Mouse (Mus musculus) frontal cortex, postnatal 10 days (tissue): ENCODE measurements around the gene Prdm16.
A peak's percentile ranks its signal among the peaks of the same experiment; 100 is the strongest.

Experiments used
- DNase-seq, 2 experiments: peaks; one replicate each; pipeline ENCODE4 v3.0.0; 2022; ENCODE audit warnings: low spot score in 2 of 2, mixed read lengths in 1 of 2

Prdm16 gene

DNA sequence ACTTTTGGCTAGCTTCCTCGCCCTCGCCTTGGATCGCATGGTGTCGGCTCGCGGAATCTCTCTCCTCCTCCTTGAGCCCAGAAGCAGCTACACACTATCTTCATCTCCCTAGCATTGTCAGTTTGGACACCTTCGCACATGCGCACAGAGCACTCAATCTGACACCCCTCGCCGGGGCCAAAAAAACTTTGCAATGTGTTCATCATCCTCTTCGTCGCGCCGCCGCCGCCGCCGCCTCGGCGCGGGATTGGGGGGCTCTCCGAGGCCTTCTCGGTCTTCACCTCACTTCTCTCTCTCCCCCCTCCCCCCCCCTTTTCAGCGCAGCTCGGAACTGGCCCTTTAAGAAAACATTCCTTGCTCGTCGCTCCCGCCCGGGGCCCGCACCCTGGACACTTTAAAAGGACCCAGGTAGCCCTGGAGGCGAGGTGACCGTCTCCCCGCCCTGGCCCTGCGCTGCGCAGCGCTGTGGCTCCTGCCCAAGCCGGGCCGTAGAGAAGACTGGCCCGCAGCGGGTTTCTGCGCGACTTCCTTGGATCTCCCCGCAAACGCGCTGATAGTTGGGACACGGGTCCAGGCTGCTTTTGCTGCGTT is at the start of gene Prdm16:
Gene Prdm16, minus strand, starts transcription at position 153 of the 591 bp plus-strand sequence.
- DNase-seq: peak in 1 of 2 experiments; percentile 31

DNA sequence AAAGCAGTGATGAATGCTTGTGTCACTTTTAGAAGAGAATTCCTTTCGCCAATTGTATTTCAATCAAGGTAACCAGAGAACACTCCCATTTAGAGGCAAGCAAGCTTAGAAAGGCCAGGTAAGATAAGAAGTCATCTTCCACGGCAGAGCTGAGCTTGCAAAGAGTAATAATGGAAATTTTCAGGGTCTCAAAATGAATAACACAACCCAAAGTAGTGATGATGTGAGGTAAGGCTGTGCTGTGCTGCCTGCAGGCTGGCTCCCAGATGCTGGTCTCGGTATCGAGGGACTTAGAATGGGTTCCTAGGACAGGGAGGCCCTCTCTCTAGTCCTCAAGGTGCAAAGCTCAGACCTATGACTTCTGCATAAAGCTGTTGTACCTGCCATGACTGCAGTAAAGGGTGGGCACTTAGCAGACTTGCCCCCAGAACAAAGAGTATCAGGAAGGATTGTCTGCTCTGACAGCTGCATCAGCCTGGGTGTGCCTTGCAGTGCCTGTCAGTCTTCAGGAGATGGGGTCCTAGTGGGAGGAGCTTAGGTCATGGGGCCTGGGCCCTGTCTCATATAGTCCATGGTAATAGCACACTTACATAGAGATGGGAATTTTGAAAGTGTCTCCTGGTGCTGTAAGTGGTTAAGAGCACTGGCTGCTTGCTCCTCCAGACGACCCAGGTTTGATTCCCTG is 46.5 kb upstream of the Prdm16 start:
- no peak for DNase-seq

DNA sequence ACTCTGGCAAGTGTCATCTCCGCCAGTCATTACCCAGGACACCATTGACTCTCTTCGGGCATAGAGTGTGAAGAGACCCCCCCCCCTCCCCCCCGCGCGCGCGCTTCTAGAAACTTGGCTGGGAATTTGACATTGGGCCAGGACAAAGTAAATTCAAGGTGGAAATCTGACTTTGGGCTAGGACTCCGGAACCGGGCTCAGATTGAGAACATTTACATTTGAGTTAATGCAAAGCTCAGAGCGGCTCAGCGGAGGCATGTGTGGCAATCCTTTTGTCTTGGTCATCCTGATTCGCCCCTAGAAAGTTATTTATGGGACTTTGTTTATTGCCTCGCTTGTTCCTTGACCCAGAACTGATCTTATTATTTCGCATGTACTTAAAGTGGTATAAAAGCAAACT is 45.6 kb upstream of the Prdm16 start:
- no peak for DNase-seq

DNA sequence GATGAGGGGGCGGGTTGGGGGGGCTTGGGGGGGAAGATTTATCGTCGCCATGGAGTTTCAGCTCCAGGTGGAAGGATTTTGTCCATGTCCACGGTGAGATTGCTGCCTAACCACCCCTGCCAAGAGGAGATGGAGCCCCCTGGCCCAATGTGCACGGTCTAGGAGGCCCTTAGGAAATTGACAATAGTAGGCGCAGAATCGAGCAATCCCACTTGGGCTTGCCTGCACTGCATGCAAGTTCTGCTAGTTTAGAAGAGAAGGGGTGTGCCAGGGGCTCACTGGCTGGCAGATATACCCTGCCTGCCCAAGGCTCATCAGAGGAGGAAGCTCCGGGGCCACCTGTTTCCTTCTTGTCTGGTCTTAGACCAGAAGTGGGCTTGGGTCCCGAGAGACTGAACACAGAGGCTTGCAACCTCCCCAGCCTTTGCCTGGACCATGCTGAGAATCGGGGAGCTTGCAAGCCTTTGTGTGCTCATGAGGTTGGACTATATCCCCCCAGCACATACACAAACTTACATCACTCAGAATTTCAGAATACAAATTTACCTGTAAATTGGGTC is 38.8 kb upstream of the Prdm16 start:
- no peak for DNase-seq

DNA sequence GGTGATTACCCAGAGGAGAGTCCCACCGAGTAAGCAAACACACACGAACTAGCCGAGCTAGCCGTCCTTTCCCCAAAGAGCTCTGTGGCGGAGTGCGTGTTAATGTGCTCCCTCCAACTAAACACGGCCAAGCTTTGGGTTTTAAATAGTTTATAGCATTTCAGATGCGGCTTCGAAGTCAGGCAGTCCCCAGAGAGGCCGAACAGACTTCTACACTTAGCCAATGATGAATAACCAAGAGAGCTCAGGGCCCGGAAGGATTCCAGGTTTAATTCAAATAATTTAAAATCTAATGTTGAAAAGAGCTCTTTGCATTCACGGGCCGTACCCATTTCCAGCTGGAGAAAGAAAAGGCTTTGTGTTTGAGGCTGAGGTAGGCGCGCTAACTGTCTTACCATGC is 38.3 kb upstream of the Prdm16 start:
- DNase-seq: no peak

DNA sequence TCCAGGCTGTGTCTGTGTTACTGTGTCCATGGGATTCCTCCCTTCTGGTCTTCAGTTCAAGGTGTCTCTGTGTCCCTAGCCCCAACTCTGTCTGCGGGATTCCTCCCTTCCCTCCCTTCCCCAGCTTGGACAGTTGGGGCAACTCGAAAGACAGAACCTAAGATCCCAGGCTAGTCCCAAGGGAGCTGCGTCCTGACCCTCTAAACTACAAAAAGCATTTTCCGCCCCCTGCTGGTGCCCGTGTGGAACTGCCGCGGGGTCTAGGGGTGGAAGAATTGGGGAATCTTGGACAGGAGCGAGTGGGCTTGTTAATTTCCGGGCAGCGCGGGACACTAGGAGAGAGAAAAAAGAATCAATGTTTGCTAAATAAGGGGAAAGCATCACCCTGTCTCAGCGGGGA is 37.9 kb upstream of the Prdm16 start:
- peak in 1 of 2 experiments; percentile 49 for DNase-seq

DNA sequence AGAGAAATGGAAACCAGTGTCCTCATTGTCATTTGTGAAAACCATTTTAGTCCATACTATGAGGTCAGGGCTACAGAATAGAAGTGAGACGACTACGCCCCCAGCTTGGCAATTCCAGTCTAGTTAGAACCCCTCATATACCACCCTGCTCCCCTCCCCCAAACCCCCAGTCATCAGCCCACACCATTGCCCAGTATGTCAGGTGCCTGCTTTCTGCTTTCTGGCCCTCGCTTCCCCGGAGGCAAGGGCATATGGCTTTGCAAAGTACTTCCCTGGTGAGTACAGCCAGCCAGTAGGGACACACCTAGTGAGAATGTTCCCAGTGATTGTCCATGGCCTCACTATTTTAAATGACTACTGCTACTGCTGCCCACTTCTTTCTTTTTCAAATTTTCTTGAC is 37.3 kb upstream of the Prdm16 start:
- DNase-seq: no peak

DNA sequence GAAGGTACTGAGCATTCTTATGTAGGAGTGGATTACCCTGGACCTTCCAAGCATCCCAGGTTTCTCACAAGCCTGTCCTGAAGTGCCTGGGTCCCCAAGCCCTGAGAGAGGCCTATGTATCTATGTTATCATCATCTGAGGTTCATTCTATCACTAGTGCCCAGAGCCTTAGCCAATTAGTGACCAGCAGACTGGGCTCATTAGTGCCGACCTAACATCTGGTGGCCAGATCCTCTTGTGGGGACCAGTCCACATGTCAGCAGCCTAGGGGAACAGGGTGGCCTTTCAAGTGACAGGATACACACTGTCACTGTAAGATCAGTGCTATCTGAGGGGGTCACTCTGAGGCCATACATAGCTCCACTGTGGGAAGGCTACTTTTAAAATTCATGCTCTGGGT is 35.4 kb upstream of the Prdm16 start:
- no peak for DNase-seq

DNA sequence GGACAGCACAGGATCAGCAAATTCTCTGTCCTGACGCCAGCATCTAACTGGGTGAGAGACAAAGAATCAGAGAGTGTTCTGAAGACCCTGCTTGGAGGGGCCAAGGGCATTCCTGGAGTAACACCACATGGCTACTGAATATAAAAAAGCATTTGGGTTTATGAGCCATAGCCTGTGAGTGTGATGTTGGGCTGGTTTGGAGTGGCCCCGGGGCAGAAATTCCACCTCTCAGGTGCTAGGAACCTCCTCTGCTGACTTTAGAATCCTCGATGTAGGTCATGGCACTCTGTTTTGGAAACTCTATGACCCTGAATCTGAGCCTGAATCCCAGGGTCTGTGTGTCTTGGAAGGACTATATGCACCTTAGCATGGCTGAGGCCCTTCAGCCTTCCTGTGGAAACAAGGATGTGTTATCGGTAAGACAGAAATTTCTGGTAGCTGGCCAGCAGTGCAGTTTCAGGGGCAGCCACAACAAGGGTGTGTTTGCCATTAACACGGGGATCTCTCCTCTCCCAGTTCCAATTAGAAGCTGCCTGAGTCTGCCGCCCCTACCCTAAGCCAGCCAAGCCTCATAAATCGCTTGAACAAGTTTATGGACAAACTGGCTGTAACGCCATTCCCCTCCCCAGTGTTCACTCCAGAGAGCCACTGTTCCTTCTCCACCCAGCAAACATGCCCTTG is 34.7 kb upstream of the Prdm16 start:
- no peak for DNase-seq

DNA sequence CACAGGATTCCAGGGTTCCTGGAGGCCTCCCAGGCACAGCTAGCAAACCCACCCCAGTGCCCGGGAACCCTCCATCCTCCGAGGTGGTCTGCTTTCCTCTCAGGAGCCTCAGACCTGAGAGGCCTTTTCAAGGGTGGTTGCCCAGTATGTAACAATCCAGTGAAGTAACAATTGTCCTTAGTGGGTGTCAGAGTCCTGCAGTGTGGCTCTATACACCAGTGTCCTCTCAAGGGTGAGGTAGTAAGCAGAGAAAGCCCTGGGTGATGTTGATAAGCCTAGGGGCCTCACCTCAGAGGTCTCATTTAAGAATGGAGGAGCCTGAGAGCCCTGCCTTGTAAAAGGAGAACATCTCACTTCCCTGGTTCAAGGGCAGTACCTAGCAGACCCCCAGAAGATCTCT is 31.1 kb upstream of the Prdm16 start, which contains the start of gene Actrt2:
Gene Actrt2, minus strand, starts transcription at position 101 of the 400 bp plus-strand sequence.
- DNase-seq: no peak

DNA sequence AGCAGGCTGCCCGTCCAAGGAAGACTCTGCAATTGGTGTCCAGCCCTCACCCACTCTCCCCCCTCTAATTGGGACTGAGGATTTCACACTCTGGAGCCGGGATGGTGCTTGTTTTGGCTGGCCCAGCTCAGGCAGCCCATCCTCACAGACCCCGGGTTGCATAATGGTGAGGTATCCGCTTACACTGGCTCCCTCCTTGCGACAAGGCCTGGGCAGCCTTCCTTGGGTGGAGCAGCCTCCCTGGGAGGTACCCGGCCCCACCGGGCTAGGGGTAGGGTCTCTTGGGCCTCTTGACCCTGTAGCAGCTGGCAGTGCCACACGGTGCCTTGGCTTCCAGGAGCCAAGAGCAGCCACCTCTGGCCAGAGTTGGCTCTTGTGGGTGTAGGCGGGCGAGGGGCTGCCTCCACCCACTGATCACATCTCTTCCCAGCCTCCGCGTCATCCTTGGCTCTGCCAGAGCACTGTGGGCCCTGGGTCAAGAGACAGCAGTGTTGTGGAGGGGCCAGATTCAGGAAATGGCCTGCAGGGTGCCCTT is 26.1 kb upstream of the Prdm16 start:
- no peak for DNase-seq

DNA sequence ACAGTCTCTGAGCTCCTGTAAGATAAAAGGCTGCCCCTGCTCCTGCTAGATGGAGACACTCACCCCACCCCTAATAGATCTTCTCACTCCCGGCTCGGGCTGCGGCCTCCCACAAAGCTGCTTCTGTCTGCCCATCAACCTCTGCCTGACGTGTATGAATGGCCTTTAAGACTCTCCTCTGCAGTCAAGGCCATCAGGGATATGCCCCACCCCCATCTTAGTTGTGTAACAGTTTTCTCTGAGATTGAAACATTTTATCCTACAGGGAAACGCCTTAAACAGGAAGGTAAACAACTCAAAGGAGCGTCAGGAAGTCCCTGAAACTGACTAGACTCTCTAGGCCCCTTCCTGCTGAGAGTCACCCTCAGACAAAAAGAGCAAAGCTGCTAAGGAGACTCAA is 24.6 kb upstream of the Prdm16 start:
- DNase-seq: no peak

DNA sequence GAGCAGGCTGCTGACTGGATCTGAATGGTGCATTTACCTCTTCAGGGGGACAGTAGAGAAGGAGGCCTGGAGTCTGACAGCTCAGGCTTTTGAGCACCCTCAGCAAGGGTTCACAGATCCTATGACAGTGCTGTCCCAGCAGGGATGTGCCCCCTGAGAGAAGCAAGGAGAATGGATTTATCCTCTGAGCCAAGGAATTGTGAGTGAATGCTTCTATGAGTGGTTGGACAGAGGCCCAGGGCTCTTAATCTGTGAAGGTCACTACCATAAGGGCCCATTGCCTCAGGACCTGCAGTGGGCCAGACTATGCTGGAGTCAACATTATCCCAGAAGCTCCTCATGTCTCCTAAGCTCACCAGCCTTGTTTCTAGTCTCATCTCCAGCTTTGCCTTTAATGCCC is 23.4 kb upstream of the Prdm16 start:
- DNase-seq: no peak

DNA sequence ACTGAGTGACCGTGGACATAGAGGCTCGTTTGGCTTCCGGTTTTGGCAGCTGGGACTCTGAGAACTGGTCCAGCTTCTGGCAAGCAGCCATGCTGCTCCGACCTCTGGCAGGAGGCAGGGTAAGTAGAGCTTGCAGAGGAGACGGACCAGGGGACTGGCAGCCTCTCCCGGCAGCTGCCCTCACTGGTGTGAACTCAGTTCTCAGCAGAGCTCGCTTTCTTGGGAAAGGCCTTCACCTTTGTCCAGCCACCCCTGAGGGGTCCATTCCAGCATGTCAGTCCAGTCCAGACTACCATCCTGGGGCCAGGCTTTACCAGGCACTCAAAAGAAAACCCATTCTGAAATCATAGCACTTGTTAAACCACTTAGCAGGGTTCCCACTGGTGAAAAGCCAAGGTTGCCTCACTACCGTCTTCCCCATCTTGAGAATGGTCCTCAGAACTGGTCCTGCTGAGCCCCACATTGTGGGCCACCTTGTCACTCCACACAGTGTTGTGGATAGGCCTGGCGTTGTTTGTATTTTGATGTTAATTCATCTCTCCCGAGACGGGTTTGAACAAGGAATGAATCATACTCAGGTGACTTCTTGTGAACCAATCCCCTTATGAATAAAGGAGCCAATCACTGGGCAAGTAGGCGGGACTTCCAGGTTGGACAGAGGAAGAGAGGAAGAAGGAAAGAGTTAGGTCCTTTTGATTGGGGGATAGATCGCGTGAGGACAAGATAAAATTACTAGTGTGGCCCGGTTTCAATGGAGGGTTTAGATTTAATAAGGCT is 18.6 kb upstream of the Prdm16 start:
- DNase-seq: peak; percentile 42 to 43

DNA sequence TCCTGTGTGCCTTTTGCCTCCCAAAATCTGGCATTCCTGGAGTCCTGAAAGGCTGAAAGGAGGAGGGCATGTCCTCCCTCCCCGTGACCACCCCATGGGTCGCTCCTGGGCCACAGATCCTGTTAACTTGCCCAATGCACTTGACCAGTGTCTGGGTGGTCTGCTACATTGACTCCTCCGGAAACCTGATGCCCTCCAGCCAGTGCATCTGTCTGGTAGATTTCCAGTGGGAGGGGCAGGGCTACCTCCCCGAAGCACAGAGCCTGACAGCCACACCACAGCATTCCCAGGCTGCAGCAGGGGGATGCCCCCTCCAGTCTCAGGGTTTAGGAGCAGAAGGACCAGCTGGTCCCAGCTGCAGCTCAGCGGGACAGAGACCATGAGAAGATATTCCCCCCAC is 15.8 kb upstream of the Prdm16 start:
- DNase-seq: no peak

DNA sequence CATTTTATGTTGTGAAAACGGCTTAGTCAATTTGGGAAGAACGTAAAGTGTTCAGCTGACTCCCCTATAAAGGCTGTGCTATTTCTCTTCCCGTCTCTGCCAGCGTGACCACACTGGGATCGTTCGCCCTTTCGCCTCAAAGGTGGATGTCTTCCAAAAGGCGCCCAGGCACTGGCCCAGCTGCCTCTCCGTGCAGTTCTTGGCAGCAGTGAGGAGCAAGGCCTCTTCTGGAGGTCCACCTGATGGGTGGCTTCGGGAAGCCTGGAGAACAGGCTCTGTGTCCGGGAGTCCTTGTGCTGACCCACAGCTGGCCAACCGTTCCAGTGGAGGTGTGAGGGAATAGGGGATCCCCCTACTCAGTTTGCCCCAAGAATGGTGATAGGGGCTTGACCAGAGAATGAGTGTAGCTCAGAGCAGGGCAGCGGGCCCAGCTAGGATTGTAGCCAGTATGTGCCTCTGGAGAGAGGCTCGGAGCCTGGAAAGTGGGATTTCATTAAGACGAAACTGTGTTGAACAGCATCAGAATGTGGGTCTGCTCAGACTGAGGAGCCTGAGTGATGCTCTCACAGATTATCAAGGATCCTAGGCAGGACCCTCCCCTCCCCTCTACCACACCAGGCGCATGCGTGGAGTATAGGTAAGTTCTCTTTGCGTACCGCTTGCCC is 12.5 kb upstream of the Prdm16 start:
- DNase-seq: peak in 1 of 2 experiments; percentile 24

DNA sequence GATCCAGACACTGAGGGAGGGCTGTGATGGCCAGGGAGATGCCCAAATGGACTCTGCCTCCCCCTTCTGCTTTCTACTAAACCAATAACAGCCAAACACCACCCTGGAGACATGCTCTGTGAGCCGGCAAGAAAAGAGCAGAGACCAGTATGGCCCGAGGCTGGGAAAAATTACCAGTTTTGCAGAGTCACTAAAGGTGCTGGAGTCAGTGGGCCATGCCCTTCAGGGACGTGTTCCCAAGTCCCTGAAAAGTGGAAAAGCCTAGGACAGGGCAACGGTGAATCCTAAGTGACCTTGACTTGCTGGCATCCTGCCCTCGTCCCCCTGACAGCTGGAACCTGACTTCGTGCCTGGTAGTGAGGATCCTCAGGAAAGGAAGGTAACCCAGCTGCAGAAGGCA is 5.8 kb upstream of the Prdm16 start:
- DNase-seq: no peak

DNA sequence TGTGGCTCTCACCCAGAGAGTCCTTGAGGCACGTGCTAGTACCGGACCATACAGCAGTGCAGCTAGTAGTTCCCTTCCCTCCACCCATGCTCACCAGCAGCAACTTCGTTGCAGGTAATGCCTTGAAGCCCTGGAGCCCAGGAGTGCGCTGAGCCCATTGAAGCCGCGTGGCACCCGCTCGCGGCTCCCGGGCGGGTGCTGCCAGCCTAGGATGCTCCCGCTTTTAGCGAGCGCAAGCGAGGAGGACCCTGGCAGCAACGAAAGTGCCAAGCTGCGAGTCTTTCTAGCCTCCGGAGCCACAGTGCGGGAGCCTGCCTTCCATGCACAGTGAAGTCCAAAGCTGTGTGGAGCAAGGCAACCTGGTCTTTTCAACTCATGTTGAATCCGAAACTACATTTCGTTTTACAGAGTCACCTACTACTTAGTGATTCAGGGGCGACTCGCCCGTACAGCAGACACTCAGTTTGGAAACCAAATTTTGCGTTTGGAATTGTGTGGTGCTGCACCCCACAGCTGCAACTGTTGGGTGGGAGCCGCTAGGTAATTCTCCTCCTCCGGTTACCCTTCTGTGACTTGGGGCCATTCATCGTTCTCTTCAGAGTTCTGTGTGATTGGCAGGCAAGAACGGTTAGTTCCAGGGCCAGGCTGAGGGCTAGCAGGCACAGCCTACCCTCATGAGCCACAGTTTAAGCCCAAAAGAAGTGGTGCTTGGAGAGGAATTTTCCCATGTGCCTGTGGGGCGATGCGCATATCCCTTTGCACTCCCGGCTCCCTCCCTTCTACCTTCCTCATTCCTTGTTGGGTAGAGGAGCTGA is 4.8 kb upstream of the Prdm16 start:
- DNase-seq: no peak

DNA sequence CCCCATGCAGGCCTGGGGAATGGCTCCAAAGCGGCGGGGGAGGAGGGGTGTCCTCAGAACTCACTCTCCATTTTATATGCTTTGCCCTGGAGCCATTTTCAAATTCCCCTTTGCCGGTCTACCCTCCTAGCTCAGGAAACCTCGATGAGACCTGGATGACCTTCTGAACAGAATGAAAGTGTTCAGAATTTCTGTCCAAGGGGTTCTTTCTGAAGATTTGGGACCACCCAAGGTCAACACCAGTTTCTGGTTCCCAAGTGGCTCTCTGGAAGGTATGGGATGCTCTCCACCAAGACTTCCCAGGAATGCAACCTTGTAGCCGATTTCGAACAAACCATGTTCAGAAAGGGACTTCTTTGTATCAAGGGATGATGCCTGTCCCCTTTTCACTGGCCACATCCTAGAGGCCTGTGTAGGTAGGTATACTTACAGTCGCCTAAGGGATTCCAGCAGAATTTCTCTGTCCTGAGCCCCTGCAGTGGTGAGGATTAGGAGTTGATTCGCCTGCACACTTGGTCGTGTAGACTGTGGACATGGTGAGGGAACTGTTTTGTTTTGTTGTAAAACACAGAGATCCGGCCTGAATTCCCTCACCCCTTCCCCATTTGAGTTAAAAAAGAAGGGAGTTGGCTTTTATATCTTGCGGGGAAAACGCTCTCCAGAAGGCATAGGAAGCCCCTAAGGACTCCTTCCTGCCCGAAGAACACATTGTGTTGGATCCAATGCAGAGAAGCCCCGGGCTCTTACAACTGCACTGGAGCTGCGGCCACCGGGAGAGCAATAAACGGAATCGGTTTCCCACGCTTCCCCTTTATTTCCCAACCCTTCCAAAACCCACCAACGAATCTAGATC is 4.0 kb upstream of the Prdm16 start:
- no peak for DNase-seq
